Mouse (Mus musculus): ENCODE results near the gene Atmin. TPM values are rescaled to one million over a fixed set of nuclear protein-coding genes. Genes with fewer than 3 reads are reported as not detected.
A peak's percentile ranks its signal among the peaks of the same experiment; 100 is the strongest.

The Atmin gene
- total and polyA plus RNA-seq, 3 experiments, result 17.3 to 34.5 TPM; not detected in 1

DNA sequence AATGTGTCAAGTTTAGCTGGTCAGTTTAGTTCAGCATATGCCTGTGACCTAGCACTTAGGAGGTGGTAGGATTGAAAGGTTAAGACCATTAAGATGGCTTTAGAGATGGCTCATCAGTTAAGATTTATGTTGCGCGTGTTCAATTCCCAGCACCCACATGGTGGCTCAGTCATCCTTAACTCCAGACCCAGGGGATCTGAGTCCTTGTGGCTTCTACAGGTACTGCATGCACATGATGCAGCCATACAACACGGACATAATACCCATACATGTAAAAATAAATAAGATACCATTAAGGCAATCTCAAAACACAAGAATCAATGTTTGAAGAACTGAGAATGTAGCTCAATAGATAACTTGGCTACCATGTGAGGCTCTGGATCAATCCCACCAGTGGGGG, 46.6 kb downstream of the Atmin start:
- Histone ChIP-seq H3K9me3 (replicated peaks; ENCODE audit: insufficient read depth, low read length) (no peaks in the 10 kb centered on the region), H3K27me3 (ENCODE audit: control insufficient read depth in 1 of 2, insufficient read depth in 2 of 2, low read length in 2 of 2) (no peaks in the 10 kb centered on the region), H3K27ac (ENCODE audit: control insufficient read depth, low read depth, low read length) (no peak overlapping the region), H3K9ac (ENCODE audit: control insufficient read depth, low read depth, low read length, poor library complexity, severe bottlenecking) (no peak overlapping the region), H3K79me2 (ENCODE audit: control insufficient read depth, insufficient read depth, low read length, poor library complexity) (peaks cover 21% of the 10 kb centered on the region), H3K4me3 (ENCODE audit: control insufficient read depth in 1 of 2, insufficient read depth in 1 of 2, low read depth in 2 of 2, low read length in 2 of 2) (no peak overlapping the region), H3K4me1 (ENCODE audit: control insufficient read depth in 1 of 2, insufficient read depth in 2 of 2, low read length in 2 of 2) (peaks cover 0 to 17% of the 10 kb centered on the region in 2 experiments; a peak in 3 of 4 replicates), H3K36me3 (ENCODE audit: control insufficient read depth in 1 of 2, insufficient read depth in 2 of 2, low read length in 2 of 2) (peaks cover 0 to 4% of the 10 kb centered on the region in 2 experiments; a peak in 1 of 4 replicates)
- peak; percentile 44 for DNase-seq (ENCODE audit: low read depth, low spot score)
- TF ChIP-seq CTCF (IDR thresholded peaks at IDR 0.05 in 2 of 3, conservative IDR thresholded peaks at IDR 0.05 in 1 of 3; ENCODE audit: control insufficient read depth in 1 of 3, insufficient read depth in 1 of 3, low read depth in 2 of 3, low read length in 3 of 3, poor library complexity in 1 of 3, severe bottlenecking in 1 of 3) (peak in 2 of 3 experiments; percentile 18; a peak in 2 of 6 replicates), ZC3H11A (IDR thresholded peaks at IDR 0.05; ENCODE audit: low read depth, low read length) (no peak)

DNA sequence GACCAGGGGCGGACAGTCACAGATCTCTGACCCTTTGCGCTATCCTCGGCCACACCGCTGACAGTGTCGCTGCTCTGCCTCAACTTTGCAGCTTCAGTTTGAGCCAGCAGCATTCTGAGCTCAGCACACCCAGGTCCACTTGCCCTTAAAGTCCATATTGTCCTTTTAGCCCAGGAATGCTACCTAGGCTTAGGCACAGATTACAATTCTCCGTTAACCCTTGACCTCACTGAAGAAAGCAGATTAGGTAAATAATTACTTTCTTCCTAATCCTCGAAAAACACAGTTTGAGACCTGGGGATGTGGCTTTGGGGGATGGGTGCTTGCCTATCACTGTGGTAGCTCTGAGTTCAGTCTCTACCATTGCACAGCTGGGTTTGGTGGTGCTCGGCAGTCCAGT, 48.0 kb downstream of the Atmin start:
- DNase-seq (ENCODE audit: low read depth, low spot score), result no peak
- Histone ChIP-seq H3K79me2 (ENCODE audit: control insufficient read depth, insufficient read depth, low read length, poor library complexity) (peaks cover 21% of the 10 kb centered on the region), H3K9ac (ENCODE audit: control insufficient read depth, low read depth, low read length, poor library complexity, severe bottlenecking) (no peak overlapping the region), H3K27ac (ENCODE audit: control insufficient read depth, low read depth, low read length) (no peak overlapping the region), H3K27me3 (ENCODE audit: control insufficient read depth in 1 of 2, insufficient read depth in 2 of 2, low read length in 2 of 2) (no peaks in the 10 kb centered on the region), H3K4me1 (ENCODE audit: control insufficient read depth in 1 of 2, insufficient read depth in 2 of 2, low read length in 2 of 2) (peaks cover 0 to 17% of the 10 kb centered on the region in 2 experiments; a peak in 3 of 4 replicates), H3K36me3 (ENCODE audit: control insufficient read depth in 1 of 2, insufficient read depth in 2 of 2, low read length in 2 of 2) (peaks cover 0 to 4% of the 10 kb centered on the region in 2 experiments; a peak in 1 of 4 replicates), H3K4me3 (ENCODE audit: control insufficient read depth in 1 of 2, insufficient read depth in 1 of 2, low read depth in 2 of 2, low read length in 2 of 2) (no peak overlapping the region), H3K9me3 (replicated peaks; ENCODE audit: insufficient read depth, low read length) (no peaks in the 10 kb centered on the region)
- TF ChIP-seq GATA1 (IDR thresholded peaks at IDR 0.05; ENCODE audit: low read depth, low read length) (no peak), POLR2A (IDR thresholded peaks at IDR 0.05; ENCODE audit: control insufficient read depth in 1 of 2, insufficient read depth in 1 of 2, low read depth in 1 of 2, low read length in 2 of 2, poor library complexity in 1 of 2) (no peak), KAT2A (conservative IDR thresholded peaks at IDR 0.05; ENCODE audit: low read depth, low read length) (no peak), USF2 (IDR thresholded peaks at IDR 0.05; ENCODE audit: borderline replicate concordance in 1 of 2, insufficient read depth in 1 of 2, low read depth in 1 of 2, low read length in 2 of 2) (no peak), UBTF (IDR thresholded peaks at IDR 0.05; ENCODE audit: borderline replicate concordance, insufficient read depth, low read depth, low read length) (no peak)

DNA sequence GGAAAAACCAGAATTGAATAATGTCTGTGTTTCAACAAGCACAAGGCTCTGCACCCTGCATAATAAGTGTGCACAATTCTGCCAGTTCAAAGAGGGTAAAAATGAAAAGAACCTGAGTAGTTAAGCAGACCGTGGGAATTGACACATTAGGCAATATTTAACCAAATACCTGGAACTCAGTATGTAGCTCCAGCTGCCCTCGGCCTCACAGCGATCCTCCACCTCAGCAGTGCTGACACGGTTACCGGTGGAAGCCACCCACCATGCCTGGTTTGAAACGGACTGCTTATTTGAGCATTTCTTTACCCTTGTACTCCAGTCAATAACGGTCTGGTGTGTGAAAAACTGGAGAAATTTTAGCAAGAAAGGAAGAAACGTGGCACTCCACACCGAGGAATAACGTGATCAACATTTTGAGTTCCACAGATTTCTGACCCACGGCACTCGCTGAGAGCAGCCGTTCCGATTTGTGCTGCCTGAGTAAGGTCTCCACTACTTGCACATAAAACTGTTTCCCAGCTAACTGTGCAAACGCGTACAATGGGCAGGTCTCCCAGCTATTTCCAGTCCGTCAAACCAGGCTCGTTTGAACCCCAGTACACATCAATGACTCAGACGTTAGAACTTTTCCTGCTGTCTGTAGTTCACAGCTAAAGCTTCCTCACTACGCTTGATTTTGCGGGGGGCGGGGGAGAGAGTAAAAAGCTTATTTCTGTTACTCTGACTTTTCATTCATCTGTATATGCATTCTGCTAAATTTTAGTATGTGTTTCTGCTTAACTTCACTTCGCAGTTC, 49.2 kb downstream of the Atmin start:
- no peaks in the 10 kb centered on the region; a peak in 1 of 4 replicates for H3K27me3 ChIP-seq (ENCODE audit: control insufficient read depth in 1 of 2, insufficient read depth in 2 of 2, low read length in 2 of 2)
- H3K9ac ChIP-seq (ENCODE audit: control insufficient read depth, low read depth, low read length, poor library complexity, severe bottlenecking), result peak overlapping the region; percentile 80
- peaks cover 0 to 17% of the 10 kb centered on the region in 2 experiments; a peak in 3 of 4 replicates for H3K4me1 ChIP-seq (ENCODE audit: control insufficient read depth in 1 of 2, insufficient read depth in 2 of 2, low read length in 2 of 2)
- peak overlapping the region; percentile 61 to 80 for H3K4me3 ChIP-seq (ENCODE audit: control insufficient read depth in 1 of 2, insufficient read depth in 1 of 2, low read depth in 2 of 2, low read length in 2 of 2)
- peaks cover 0 to 4% of the 10 kb centered on the region in 2 experiments; a peak in 1 of 4 replicates for H3K36me3 ChIP-seq (ENCODE audit: control insufficient read depth in 1 of 2, insufficient read depth in 2 of 2, low read length in 2 of 2)
- no peaks in the 10 kb centered on the region for H3K9me3 ChIP-seq (replicated peaks; ENCODE audit: insufficient read depth, low read length)
- TF ChIP-seq RAD21 (IDR thresholded peaks at IDR 0.05; ENCODE audit: low read depth, low read length) (no peak), NELFE (IDR thresholded peaks at IDR 0.05; ENCODE audit: low read depth, low read length) (0 out of 2 replicates have a peak, but pooled peaks have one; percentile 24), HCFC1 (IDR thresholded peaks at IDR 0.05; ENCODE audit: low read depth, low read length) (0 out of 2 replicates have a peak, but pooled peaks have one; percentile 13), TAL1 (IDR thresholded peaks at IDR 0.05; ENCODE audit: low read length) (no peak), MAZ (IDR thresholded peaks at IDR 0.05; ENCODE audit: low read depth, low read length) (peak; percentile 44; the same call in 1 of the 2 replicates), KAT2A (conservative IDR thresholded peaks at IDR 0.05; ENCODE audit: low read depth, low read length) (0 out of 2 replicates have a peak, but pooled peaks have one; percentile 14), ETS1 (IDR thresholded peaks at IDR 0.05; ENCODE audit: low read depth, low read length) (no peak), MYC (IDR thresholded peaks at IDR 0.05; ENCODE audit: low read depth, low read length) (peak; percentile 53; the same call in 1 of the 2 replicates), CTCF (IDR thresholded peaks at IDR 0.05 in 2 of 3, conservative IDR thresholded peaks at IDR 0.05 in 1 of 3; ENCODE audit: control insufficient read depth in 1 of 3, insufficient read depth in 1 of 3, low read depth in 2 of 3, low read length in 3 of 3, poor library complexity in 1 of 3, severe bottlenecking in 1 of 3) (no peak)
- H3K79me2 ChIP-seq (ENCODE audit: control insufficient read depth, insufficient read depth, low read length, poor library complexity), result peaks cover 21% of the 10 kb centered on the region
- peak overlapping the region; percentile 45 for H3K27ac ChIP-seq (ENCODE audit: control insufficient read depth, low read depth, low read length)
- DNase-seq (ENCODE audit: low read depth, low spot score), result peak; percentile 74

Data from MEL (cell line).